Mouse (Mus musculus) right cerebral cortex, adult 2 months (tissue): Measurements from ENCODE around the gene Dip2a.
A peak's percentile ranks its signal among the peaks of the same experiment; 100 is the strongest.

Source experiments
- DNase-seq, 2 experiments: peaks; one replicate each; pipeline ENCODE4 v3.0.0; 2021 to 2022; ENCODE audit warnings: low spot score in 2 of 2

The Dip2a gene

DNA sequence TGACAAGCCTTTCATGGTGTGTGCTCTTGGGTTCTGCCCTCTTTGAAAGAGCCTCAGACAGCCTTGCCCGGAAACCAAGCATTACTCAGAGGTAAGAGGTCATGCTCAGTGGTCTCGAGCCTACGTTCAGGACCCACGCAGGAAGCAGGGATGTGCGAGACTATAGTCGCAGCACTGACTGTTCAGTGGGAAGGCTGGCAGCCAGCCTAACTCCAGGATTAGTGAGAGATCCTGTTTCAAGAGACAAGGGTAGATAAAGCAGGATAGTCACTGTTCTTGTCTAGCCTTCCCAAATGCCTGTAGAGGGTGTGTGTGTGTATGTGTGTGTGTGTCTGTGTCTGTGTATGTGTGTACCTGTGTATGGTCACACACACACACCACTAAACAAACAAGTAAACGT lies 28.9 kb downstream of the Dip2a start:
- peak; percentile 54 to 57 for DNase-seq

DNA sequence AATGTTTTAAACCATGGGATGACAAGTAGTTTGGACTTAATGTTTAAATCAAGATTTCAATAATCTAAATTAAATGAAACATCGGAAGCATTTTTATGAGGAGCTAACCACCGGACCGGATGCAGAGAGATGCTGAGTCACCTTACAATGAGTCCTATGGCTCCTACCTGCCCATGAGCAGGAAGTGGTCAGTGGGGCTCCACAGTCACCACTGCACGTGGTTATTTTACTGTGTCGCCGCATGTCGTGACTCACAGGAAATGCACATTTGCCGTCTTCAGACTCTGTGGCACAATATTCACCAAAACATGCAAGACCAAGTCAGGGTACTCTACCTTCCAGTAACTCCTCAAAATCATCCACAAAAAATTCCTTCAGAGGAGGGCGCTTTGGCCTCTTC lies 38.4 kb downstream of the Dip2a start:
- no peak for DNase-seq

DNA sequence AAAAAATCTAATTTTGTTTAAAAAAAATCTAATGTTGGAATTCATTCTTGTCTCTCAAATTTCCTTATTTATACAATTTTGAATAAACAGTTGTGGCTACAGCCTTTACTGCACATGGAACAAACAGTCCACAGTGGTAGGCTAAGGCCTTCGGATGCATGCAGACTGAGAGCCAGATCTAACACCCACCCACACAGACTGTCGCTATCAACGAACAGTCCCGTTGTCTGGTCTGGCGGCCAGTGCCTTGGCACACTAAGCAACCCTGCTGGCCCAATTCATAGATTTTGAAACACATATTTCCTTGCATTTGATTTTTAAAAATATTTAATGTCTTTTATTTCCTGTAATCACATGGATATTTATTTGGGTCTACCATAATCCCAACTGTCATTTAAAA lies 45.0 kb downstream of the Dip2a start:
- no peak for DNase-seq

DNA sequence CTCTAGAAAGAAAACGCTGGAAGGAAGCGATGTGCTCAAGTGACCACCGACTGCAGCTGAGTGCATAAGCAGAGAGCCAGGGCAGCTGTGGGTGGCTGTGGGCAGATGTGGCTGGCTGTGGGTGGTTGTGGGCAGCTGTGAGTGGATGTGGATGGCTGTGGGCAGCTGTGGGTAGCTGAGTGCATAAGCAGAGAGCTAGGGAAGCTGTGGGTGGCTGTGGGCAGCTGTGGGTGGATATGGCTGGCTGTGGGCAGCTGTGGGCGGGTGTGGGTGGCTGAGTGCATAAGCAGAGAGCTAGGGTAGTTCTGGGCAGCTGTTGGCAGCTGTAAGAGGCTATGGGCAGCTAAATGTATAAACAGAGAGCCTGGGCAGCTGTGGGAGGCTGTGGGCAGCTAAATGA lies 51.9 kb downstream of the Dip2a start:
- no peak for DNase-seq

DNA sequence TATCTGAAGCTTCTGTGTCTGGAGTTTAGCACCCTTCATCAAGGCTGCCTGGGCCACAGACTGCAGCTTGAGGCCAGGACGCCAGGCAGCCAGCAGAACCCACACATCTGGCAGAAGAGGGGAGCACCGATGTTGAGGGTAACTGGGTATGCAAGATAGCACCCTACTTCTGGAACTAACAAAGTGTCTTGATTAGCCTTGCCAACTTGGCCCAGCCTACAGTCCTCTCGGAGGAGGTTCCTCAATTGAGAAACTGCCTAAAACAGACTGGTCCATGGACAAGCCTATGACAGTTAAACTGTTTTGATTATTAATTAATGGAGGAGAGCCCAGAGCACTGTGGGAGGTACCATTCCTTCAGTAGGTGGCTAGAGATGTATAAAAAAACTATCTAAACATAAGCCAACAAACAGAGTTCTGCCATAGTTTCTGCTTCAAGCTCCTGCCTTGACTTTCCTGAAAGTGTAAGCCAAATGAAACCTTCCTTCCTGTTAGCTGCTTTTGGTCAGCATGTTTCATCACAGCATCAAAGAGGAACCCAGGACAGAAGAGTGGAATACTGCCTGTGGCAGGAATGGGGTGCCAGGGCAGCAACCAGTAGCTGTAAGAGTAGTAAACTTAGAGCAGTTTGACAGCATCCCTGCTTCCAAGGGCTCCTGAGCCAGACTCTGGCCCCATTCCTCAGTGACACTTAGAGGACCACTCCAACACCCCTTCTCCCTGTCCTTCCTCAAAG lies 55.0 kb downstream of the Dip2a start:
- no peak for DNase-seq

DNA sequence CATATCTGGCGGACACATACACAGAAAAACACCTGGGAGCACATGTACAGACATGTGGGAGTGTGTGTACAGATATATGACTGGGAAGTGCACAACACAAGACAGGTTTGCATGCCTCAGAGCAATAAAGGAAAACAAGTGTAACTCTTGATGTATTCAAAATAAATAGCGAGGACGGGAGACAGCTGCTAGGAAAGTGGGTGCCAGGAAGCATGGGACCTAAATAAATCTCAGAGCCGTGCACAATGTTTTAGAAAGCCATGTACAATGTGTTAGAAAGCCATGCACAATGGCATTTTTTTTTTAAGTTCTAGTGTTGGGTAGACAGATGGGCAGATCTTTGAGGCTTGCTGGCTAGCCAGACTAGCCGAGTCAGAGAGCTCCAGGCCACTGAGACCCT lies 56.0 kb downstream of the Dip2a start:
- peak in 1 of 2 experiments; percentile 39 for DNase-seq

DNA sequence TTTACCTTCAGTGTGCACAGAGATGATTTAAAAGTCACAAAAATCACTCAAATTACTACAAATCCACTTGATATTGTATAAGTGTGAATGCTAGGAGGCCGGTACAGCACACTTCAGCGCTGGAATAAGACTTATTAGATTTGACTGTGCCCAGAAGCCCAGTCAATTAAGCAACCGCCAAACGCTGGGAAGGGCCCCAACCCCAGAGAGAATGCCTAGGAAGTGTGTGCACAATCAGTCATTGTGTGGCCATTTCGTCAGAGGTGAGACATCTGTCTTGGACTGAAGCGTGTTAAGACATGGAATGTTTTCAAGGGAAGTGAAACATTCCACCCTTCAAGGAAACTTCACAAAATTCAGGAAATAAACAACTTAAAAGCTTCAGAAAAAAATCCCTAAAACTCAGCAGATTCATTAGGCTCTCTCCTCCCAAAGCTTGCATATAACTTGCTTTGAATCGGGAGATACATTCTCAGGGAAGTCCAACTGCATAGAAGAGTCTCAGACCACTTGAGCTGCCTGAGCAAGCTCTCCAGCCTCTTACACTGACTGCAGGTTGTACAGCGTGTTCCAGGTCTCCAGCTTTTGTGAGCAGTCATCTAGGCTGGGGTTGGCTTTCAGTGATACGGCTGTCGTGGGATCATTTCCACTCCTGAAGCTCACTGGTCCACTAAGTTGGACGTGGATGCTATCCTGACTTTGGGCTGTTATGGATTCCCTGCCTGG lies 56.7 kb downstream of the Dip2a start:
- DNase-seq, result no peak

DNA sequence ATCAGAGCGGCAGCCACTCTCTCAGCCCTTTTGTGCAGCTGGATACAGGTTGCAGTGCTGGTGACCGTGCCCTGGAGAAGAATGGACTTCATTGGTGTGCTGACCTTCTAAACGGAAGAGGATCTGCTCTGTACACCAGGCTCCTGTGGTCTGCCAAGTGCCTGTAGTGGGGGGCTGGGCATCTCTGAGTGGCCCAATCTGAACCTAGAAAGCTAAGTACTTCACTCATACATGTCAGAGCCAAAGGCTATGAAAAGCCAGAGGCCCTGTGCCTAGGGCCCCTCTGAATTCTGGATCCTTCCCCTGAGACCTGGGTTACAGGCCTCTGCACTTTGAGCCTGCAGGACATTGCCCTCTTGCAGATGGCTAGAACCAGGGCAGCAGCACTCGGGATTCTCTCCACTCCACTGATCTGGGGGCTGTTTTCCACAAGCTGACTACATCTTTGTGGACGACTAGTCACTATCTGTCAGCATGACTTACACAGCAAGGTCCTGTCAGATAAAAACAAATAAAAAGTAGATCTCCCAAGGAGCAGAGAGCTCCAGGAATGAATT lies 66.5 kb downstream of the Dip2a start:
- DNase-seq, result no peak

DNA sequence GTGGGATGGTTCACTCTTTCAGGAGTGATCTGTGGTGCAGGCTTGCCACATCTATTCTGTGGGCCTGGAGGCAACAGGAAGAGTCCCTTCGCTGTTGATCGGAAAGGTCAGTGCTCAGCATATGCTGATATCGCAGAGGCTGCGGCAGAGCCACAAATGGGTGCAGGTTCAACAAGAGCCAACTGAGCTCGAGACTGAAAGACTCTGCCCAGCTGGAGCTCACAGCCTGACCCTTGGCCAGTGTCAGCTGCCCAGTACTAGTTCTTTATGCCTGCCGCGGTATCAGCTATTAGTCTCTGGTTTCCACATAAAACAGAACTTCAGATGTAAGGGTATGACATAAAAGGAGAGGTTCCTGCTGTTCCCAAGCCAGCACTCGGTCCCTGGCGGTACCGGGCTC lies 69.8 kb downstream of the Dip2a start:
- DNase-seq, result no peak

DNA sequence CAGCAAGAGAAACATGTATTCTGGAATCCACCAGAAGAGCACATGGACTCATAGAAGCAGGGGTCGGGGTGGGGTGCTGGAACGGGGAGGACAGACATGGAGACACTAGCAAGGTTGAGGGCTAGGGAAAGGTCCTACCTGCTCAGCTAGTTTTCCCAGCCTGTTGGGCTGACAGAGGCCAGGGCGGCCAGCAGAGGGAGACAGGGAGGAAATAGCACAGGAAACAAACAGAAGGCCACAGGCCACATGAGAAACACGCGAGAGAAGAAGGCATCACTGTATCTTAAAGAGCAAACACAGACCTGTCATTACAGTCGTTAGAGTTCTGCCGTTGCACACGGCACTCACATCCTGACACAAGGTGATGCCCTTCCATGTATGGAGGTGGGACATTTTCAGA lies 73.9 kb downstream of the Dip2a start:
- peak in 1 of 2 experiments; percentile 40 for DNase-seq

DNA sequence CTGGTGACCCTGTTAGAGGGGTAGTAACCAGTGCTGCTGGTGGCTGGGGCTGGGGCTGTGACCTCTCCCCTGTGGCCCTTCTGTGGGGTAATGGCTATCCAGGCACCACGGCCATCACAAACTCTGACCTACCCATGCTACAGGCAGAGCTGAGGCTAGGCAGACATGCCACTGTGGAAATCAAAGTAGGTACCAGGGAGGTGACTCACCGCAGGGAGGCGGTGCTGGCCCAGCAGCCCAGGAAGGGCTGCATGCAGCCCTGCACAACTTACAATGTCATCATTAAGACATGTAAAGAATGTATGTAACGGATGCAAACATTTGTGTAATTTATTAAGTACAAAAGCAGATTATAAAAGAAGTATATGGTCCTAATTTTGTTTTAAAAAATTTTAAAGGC lies 82.7 kb downstream of the Dip2a start:
- no peak for DNase-seq

DNA sequence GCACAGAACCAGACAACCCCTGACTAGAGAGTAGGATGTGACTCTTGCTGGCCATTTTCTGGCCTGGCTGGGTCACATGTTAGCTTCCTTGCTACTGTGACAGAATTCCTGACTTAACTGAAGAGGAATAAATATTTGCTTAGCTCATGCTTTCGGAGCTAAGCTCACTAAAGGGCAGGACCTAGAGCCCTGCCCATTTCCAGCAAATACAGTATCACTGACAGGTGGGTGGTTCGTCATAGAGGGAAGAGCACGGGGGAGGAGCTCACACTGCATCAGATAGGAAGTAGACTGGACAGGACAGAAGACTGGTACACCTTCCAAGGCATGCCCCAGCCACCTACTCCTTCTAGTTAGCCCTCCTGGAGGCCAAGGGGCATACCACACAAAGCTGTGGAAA lies 83.6 kb downstream of the Dip2a start:
- no peak for DNase-seq

DNA sequence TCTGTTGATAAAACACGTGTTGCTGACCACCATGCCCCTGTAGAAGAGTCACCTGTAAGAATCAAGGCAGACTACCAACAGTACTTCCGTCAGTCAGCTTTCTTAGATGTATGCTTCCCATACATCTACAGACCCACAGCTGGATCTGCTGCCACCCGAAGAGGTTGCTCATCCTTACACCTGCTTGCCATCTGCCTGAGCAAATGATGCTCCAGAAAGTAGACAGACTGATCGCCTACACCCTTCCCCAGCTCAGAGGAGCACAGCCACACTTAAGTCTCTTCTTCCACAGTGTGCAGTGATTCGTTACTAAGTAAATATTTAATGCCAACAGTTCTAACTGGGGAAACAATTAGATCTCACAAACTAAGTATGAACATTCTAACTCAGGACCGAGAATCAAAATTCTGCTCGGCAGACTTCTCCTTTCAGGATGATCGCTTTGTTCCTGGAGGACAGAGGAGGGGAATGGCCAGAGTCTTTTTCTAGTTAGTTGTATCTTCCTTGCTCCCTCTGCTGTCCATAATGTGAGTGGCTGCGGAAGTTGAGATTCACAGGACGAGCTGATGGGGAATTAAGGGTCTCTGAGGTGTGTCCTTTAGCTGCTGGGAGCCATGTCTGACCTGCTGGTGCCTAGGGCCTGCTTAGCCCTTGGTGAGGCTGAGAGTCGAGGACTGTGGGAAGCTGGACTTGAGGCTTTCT lies 84.6 kb downstream of the Dip2a start:
- DNase-seq, result peak; percentile 51 to 67

DNA sequence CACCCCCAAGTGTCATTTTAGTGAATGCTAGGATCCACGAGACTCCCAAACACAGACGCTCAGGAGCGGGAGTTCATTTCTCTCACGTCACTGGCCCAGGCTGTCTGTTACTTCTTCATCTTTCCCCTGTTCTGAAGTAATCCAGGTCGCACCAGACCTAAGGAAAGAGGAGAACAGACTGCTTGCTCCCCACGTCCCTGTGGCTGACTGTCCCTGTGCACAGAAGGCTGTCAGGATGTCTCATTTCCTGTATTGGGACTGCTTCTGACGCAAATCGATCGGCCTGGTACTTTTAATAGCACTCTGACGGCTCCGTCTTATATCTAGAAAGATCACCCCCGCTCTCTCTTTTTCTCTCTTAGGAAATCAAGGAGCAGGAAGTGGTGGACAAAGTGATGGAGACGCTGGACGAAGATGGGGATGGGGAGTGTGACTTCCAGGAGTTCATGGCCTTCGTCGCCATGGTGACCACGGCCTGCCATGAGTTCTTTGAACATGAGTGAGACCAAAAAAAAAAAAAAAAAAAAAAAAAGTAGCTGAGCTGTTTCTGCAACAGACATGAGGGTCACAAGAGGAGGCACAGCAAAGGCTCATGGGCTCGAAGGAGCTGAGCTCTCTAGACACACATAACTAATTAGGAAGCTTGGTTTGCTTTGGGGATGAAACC lies 85.4 kb downstream of the Dip2a start:
- DNase-seq, result peak in 1 of 2 experiments; percentile 41

DNA sequence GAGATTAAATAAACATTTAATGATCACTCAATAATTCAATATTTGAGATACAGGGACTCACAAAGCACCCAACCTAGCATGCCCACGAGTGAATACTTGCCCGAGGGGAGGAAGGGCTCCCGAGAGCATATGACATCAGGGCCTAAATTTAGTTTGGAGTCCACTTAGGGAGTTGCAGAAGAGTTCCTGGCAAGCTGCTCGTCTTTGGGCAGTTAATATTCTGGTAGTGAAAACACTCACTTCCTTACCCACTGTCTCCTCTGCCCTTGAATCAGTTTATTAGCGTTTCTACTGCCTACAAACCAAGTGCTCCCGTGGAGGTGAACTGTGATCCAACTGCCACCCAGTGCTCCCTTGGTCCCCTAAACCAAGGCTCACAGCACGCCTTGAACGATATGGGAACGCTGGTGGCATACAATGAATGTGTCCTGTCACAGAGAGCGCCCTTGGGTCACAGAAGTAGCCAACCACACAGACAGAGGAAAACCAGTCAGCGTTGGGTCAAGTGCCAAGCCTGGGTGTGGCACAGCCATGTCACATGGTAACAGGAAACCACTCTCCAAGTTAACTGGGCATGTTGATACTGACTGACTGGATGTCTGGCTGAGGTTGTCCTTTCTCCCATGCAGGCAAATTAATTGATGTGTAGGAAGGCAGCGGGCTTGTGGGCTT lies 87.2 kb downstream of the Dip2a start:
- no peak for DNase-seq

DNA sequence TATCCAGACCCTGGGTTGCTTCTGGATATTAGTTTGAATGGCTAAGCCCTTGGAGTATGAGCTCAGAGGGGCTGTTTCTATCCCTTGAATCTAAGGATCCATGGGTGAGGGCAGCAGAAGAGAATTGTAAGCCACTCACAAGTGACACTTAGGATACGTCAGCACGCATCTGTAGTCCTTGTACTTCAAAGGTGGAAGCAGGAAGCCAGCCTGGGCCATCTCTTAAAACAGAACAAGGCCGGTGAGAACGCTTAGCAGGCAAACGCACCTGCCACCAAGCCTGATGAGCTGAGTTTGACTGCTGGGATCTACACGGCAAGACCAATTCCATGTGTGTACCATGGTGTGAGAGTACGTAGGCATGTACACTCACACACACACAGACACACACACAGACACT lies 87.9 kb downstream of the Dip2a start:
- DNase-seq, result no peak

DNA sequence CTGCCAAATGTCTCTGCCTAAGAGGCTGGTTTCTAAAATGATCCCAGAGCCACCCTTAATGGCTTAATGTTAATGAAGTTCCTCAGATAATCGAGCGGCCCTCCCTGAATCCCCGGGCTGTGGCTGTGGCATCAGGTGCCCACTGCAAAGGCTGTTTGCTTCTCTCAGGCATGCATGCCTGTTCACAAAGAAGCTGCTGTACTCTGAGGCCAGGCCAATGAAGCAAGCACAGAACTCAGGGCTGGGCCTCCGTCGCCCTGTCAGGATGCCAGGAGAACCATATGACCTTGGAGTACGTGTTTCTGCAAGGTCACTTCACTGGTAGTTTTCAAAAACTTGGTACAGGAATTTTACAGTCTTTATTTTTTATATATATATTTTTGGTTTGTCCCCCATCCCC lies 89.5 kb downstream of the Dip2a start:
- no peak for DNase-seq

DNA sequence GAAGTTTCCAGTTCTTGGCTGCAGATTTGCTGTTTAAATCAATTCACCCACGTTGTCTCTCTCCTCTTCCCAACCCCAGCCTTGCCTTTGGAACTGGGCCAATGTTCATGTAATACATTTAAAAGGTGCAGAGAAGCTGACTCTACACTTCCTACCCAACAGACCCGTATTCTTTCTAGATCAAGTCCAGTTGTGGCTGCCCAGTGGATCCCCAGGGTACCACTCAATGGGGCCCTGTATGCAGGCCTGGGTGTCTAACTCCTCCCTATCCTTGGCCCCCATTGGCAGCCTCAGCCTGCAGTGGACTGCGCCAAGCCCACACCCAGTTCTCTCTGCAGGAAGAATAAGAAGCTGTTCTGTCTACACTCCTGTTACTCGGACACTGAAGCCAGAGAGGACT lies 91.6 kb downstream of the Dip2a start, which contains the start of gene S100b:
Gene S100b, plus strand, starts transcription at position 318 of the 400 bp plus-strand sequence.
- DNase-seq, result peak; percentile 64 to 66

DNA sequence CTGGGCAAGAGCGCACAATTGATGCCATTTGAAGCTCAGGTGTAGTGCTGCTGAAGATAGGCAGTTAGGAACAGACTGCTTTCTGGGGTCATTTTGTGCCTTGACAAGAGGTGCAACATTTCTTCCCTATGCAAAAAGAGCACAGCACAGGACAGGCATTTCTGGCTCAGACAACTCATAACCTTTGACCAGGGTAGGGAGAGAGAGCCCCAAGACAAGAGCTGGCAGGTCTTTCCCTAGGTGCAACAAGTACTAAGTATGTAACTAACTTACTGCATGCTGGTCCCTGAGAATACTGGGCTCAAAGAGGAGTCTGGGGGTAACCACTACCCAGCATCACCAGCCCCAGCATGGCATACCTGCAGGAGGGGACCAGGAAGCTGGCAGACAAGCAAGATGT lies 92.0 kb downstream of the Dip2a start:
- DNase-seq, result no peak

DNA sequence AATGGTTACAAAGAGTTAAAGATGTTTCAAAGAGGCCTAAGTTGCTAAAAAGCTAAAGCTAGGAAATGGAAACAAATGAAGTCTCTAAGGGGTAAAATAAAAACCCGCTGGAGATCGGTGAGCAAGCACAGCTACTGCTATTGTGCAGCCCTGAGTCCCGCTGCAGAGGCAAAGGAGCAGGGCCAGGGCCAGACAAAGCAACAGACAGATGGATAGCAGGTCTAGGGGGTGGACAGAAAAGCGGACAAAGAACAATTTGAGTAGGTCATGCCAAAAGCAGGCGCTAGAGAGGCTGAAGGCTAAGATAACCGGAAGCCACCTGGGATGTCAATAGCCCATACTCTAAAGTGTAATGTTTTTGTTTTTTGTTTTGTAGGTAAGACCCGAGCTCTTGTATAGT lies 94.2 kb downstream of the Dip2a start:
- DNase-seq, result no peak

DNA sequence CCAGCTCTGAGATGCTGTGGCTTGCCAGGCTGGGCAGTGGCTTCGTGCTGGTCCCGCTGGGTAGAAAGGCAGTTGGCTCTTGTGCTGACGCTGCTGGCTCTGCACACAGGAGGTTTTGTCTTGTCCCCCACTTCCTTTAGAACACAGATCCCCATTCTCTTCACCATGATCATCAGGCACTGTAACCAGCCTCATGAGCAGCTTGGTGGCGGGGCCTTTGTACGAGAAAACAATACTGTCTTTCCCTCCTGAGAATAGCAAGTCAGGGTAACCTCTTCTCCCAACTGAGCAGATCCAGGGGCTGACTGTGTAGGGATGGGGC lies 96.5 kb downstream of the Dip2a start:
- no peak for DNase-seq
